Mouse (Mus musculus) lung, adult 2 months (tissue): ENCODE measurements around the gene Igsf3.

Source experiments
- CTCF ChIP-seq: fragments of 200-500 bp; IDR thresholded peaks from 2 replicates; pipeline ENCODE4 v1.5.1; 2011; ENCODE audit warnings: mild to moderate bottlenecking, low read length, control low read depth; ENCODE audit not compliant: insufficient read depth
- POLR2A ChIP-seq: fragments of 200-500 bp; IDR thresholded peaks from 2 replicates; pipeline ENCODE4 v1.6.1; 2011; ENCODE audit warnings: low read depth, mild to moderate bottlenecking, control low read depth, low read length, borderline replicate concordance; ENCODE audit errors: extremely low read depth

GRCm38 (mm10) chr3:101365081-101365612 lies 11.7 kb upstream of the Igsf3 start:
- TF ChIP-seq CTCF (no peak), POLR2A (no peak)
